Mouse (Mus musculus) hindbrain, embryonic 13.5 days (tissue): ENCODE measurements around the gene Smad6. TPM values are rescaled to one million over a fixed set of nuclear protein-coding genes. Genes with fewer than 3 reads are reported as not detected.

Experiments used
- ATAC-seq: fragments of 200-750 bp; cut with Nextera tagmentation; 2 replicates; pipeline ENCODE4 v1.8.0; 2017; ENCODE audit warnings: moderate TSS enrichment; ENCODE audit not compliant: low FRiP score
- H3K27ac ChIP-seq: fragments of 300-500 bp; sonication (generic); 2 replicates; pipeline ENCODE4 v1.5.1; 2015; ENCODE audit warnings: inconsistent platforms, mild to moderate bottlenecking, moderate library complexity
- H3K27me3 ChIP-seq: fragments of 300-500 bp; sonication (generic); 2 replicates; pipeline ENCODE4 v1.6.1; 2015; ENCODE audit warnings: mild to moderate bottlenecking, inconsistent platforms
- H3K36me3 ChIP-seq: fragments of 300-500 bp; sonication (generic); 2 replicates; pipeline ENCODE4 v1.6.1; 2015; ENCODE audit warnings: mild to moderate bottlenecking, inconsistent platforms
- H3K4me1 ChIP-seq: fragments of 300-500 bp; sonication (generic); replicated peaks from 2 replicates; pipeline ENCODE4 v1.6.1; 2015; ENCODE audit warnings: inconsistent platforms
- H3K4me2 ChIP-seq: fragments of 300-500 bp; sonication (generic); 2 replicates; pipeline ENCODE4 v1.6.1; 2015; ENCODE audit warnings: inconsistent platforms, mild to moderate bottlenecking, moderate library complexity
- H3K4me3 ChIP-seq: fragments of 300-500 bp; sonication (generic); 2 replicates; pipeline ENCODE4 v1.5.1; 2015; ENCODE audit warnings: mild to moderate bottlenecking, inconsistent platforms
- H3K9ac ChIP-seq: fragments of 300-500 bp; sonication (generic); 2 replicates; pipeline ENCODE4 v1.6.1; 2015; ENCODE audit warnings: mild to moderate bottlenecking, inconsistent platforms
- H3K9me3 ChIP-seq: fragments of 300-500 bp; sonication (generic); 2 replicates; pipeline ENCODE4 v1.6.1; 2016; ENCODE audit warnings: inconsistent platforms
- WGBS: fragments of 180-500 bp; shearing (Covaris S2); methylation state at CpG from one replicate; pipeline ENCODE4 v1.1.7; 2015; 5-methylcytosine and 5-hydroxymethylcytosine counted together
- polyA plus RNA-seq: library from polyadenylated mRNA; unstranded; fragments of >200 nt; fragmentation: Nextera tagmentation; extraction: Ambion mirVana; gene quantifications from 2 replicates; pipeline ENCODE4 v1.2.1, GENCODE M21; 2015

Gene Smad6
- polyA plus RNA-seq, 1 experiment from 2014 or later = 2.8 TPM

- Histone ChIP-seq H3K36me3 (no peaks in the 10 kb centered on the region), H3K4me1 (peaks cover 74% of the 10 kb centered on the region), H3K4me2 (peak overlapping the region; percentile 87), H3K9ac (peak overlapping the region; percentile 88), H3K27me3 (peaks cover 73% of the 10 kb centered on the region), H3K27ac (peak overlapping the region; percentile 82), H3K9me3 (no peaks in the 10 kb centered on the region), H3K4me3 (peak overlapping the region; percentile 59)
- no peak for ATAC-seq
- WGBS = 0% methylated on average over 86 of the region's 89 CpGs
These were observed 1.1 kb downstream of the Smad6 start for GRCm38 (mm10) chr9:64020606-64021318.

GRCm38 (mm10) chr9:64020171-64020605 is 1.7 kb downstream of the Smad6 start:
- Histone ChIP-seq H3K36me3 (no peaks in the 10 kb centered on the region), H3K27ac (peak overlapping the region; percentile 82), H3K27me3 (peaks cover 73% of the 10 kb centered on the region), H3K9me3 (no peaks in the 10 kb centered on the region), H3K9ac (peak overlapping the region; percentile 88), H3K4me1 (peaks cover 76% of the 10 kb centered on the region), H3K4me3 (peak overlapping the region; percentile 59), H3K4me2 (peak overlapping the region; percentile 87)
- no peak for ATAC-seq
- under 1% methylated on average over 50 of the region's 50 CpGs for WGBS

DNA sequence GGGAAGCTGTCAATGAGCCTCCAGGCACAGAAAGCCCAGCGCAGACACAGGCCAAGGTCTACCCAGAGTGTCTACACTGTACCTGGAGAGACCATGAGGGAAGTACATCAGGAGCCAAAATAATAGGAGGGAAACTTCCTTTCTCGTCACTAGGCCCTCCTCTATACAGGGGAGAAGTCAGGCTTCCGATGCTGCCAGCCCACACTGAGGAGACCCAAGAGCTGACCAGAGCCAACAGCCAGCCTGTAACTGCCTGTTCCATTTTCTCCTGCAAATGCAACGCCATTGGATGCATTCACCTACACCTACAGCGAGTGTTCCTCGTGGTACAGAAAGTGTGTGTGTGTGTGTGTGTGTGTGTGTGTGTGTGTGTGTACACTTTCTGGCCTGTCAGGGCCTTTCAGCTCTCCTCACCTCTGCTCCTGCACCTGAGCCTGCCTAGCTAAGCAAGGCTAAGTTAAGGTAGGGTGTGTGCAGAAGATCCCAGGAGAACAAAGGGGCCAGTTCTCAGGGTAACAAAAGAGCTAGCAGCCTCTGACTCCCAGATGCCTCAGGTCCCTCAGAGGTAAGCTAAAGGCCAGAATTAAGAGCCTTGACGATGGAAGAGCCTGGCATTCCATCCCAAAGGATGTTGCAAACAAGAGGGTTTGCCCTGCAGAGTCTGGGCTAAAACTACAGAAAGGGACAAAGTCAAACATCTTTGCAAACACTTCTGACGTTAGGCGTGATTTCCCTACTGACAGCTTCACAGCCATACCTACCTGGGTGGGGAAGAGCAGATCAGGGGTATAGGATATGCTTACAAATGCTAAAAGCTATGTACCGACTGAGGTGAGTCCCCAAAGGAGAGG is 2.6 kb downstream of the Smad6 start:
- H3K9ac ChIP-seq = peak overlapping the region; percentile 88
- WGBS = 7% methylated on average over 10 of the region's 10 CpGs

DNA sequence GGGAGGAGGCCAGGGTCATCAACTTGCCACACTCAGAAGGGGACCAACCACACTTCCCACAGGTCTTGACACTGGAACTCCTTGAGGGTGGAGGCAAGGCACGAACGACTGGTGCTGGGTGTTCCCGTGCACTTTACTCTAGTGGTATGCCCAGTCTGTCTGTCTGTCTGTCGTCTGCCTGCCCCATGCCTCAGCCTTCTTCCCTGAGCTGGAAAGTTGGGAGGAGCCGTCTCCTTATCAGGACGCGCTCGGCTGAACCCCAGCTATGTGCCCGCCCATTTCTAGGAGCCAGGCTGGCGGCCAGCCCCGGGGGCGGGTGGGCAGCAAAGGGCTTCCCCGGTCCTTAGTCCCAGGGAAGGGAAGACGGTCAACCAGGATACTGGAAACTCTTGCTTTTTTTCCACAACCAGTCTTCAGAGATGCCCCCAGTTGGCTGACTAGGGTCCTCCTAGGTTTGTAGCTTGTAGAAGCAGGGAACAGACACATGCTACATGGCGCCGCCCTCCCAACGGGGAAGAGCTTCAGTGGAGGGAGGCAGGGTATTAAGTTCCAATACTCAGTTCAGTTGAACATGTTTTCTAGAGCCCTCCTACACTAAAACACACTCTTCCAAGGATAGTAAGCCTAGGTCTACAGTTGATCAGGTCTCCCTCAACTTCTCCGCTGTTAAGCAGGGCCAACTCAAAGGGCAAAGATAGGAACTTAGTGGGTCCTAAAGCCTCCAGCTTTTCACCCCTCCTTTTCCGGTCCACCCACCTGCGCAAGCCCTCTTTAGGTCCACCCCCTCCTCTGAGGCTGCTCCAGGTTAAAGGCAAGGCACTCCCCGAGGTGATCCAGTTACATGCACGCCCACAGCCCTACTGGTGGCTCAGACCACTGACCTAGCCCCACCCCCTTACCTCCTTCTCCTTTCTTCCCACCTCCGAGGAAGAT is 3.7 kb downstream of the Smad6 start:
- Histone ChIP-seq H3K27me3 (peaks cover 61% of the 10 kb centered on the region), H3K4me3 (peak overlapping the region; percentile 59), H3K4me2 (peak overlapping the region; percentile 87), H3K27ac (no peak overlapping the region), H3K9ac (peak overlapping the region; percentile 61), H3K36me3 (no peaks in the 10 kb centered on the region), H3K9me3 (no peaks in the 10 kb centered on the region), H3K4me1 (peaks cover 74% of the 10 kb centered on the region)
- ATAC-seq = no peak
- 5% methylated on average over 23 of the region's 23 CpGs for WGBS

More for the DNA sequence above, 2.6 kb downstream of the Smad6 start:
- Histone ChIP-seq H3K36me3 (no peaks in the 10 kb centered on the region), H3K4me2 (peak overlapping the region; percentile 87), H3K4me3 (peak overlapping the region; percentile 59), H3K4me1 (peaks cover 76% of the 10 kb centered on the region), H3K9me3 (no peaks in the 10 kb centered on the region), H3K27me3 (peaks cover 72% of the 10 kb centered on the region), H3K27ac (no peak overlapping the region)
- ATAC-seq = no peak

DNA sequence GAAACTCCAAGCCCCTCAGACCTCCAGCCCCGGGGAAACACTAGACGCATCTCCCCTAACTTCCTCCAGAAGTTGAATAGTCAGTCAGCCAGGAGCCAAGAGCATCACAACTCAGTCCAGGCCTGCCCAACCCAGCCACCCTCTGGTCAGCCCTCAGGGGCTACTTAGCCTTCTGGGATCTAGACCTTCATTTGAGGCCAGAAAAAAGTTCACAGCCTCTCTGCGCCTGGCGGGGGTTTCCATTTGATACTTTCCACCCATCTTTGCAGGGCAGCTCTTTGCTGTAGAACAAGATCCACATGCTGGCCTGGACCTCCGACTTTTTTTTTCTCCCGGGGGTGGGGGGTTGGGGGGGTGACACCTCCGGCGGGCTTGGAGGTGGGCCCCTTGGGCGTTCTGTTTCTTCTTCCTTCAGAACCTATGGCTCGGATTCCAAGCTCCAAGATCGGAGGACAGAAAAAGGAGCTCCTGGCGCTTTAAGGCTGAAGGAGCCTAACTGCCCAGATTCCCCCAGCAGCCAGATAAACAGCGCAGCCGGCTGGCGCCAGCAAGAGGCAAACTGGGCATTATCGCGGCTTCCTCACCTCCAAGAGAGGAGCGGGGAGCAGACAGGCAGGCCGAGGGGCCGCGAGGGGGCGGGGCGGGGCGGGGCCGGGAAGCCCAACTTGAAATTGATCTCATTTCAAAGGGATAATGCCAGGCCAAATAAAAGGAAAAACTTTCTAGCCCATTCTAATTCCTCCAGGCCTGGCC is 5.0 kb downstream of the Smad6 start:
- H3K4me2 ChIP-seq = peak overlapping the region; percentile 87
- peaks cover 61% of the 10 kb centered on the region for H3K4me1 ChIP-seq
- peak overlapping the region; percentile 59 for H3K4me3 ChIP-seq
- ATAC-seq = no peak
- H3K36me3 ChIP-seq = 0 out of 2 replicates have a peak, but pooled peaks cover 4% of the 10 kb centered on the region
- peak overlapping the region; percentile 40 for H3K27ac ChIP-seq
- WGBS = 4% methylated on average over 25 of the region's 25 CpGs
- H3K27me3 ChIP-seq = peaks cover 51% of the 10 kb centered on the region
- peak overlapping the region; percentile 61 for H3K9ac ChIP-seq
- H3K9me3 ChIP-seq = no peaks in the 10 kb centered on the region

- ATAC-seq = no peak
- Histone ChIP-seq H3K27ac (no peak overlapping the region; the same call in 1 of the 2 replicates), H3K27me3 (peaks cover 43% of the 10 kb centered on the region), H3K9ac (no peak overlapping the region), H3K4me3 (no peak overlapping the region), H3K36me3 (peaks cover 11% of the 10 kb centered on the region), H3K4me1 (peaks cover 53% of the 10 kb centered on the region), H3K9me3 (peaks cover 5% of the 10 kb centered on the region; the same call in 1 of the 2 replicates), H3K4me2 (peak overlapping the region; percentile 87)
- WGBS = 35% methylated on average over 7 of the region's 7 CpGs
These were observed 5.8 kb downstream of the Smad6 start for GRCm38 (mm10) chr9:64016092-64016491.

- Histone ChIP-seq H3K36me3 (peaks cover 11% of the 10 kb centered on the region), H3K27ac (no peak overlapping the region), H3K4me2 (no peak overlapping the region), H3K27me3 (peaks cover 31% of the 10 kb centered on the region), H3K9me3 (peaks cover 5% of the 10 kb centered on the region; the same call in 1 of the 2 replicates), H3K4me1 (peaks cover 40% of the 10 kb centered on the region), H3K4me3 (no peak overlapping the region), H3K9ac (no peak overlapping the region)
- ATAC-seq = no peak
- WGBS = 82% methylated on average over 6 of the region's 6 CpGs
These were observed 7.1 kb downstream of the Smad6 start for GRCm38 (mm10) chr9:64014801-64015200.

DNA sequence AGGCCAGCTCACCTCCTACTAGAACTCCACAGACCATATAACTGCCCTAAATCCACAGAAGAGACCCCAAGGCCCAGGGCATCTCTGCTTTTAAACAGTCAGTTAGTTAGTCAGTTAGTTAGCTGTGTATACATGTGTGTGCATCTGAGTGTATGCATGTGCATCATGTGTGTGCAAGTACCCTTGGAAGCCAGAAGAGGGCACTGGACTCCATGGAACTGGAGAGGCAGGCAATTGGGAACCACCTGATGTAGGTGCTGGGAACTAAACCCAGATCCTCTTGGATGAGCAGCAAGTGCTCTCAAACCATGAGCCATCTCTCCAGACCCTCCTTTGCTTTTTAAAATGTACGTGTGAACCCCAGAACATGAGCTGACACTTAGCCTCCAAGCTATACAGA is 10.5 kb downstream of the Smad6 start:
- WGBS = 97% methylated on average over 1 of the region's 1 CpGs
- H3K4me3 ChIP-seq = no peak overlapping the region

GRCm38 (mm10) chr9:64002981-64003380 is 18.9 kb downstream of the Smad6 start:
- Histone ChIP-seq H3K27ac (no peak overlapping the region), H3K4me2 (no peak overlapping the region), H3K9ac (no peak overlapping the region), H3K27me3 (no peaks in the 10 kb centered on the region), H3K36me3 (no peaks in the 10 kb centered on the region), H3K9me3 (no peaks in the 10 kb centered on the region), H3K4me1 (peaks cover 30% of the 10 kb centered on the region), H3K4me3 (no peak overlapping the region)
- WGBS = 83% methylated on average over 7 of the region's 7 CpGs
- ATAC-seq = no peak

More for the DNA sequence above, 10.5 kb downstream of the Smad6 start:
- no peak overlapping the region for H3K4me2 ChIP-seq
- peaks cover 11% of the 10 kb centered on the region for H3K4me1 ChIP-seq
- peaks cover 5% of the 10 kb centered on the region; the same call in 1 of the 2 replicates for H3K9me3 ChIP-seq
- H3K27me3 ChIP-seq = 0 out of 2 replicates have a peak, but pooled peaks cover 3% of the 10 kb centered on the region
- no peak for ATAC-seq
- no peak overlapping the region for H3K9ac ChIP-seq
- no peak overlapping the region for H3K27ac ChIP-seq
- H3K36me3 ChIP-seq = peaks cover 11% of the 10 kb centered on the region

GRCm38 (mm10) chr9:64001081-64001480 is 20.8 kb downstream of the Smad6 start:
- Histone ChIP-seq H3K27me3 (no peaks in the 10 kb centered on the region), H3K9me3 (no peaks in the 10 kb centered on the region), H3K9ac (no peak overlapping the region), H3K4me3 (no peak overlapping the region), H3K4me1 (peaks cover 36% of the 10 kb centered on the region), H3K4me2 (no peak overlapping the region), H3K36me3 (no peaks in the 10 kb centered on the region), H3K27ac (no peak overlapping the region)
- WGBS = 81% methylated on average over 7 of the region's 7 CpGs
- ATAC-seq = no peak

- Histone ChIP-seq H3K27ac (no peak overlapping the region), H3K4me1 (peaks cover 36% of the 10 kb centered on the region), H3K4me2 (no peak overlapping the region), H3K36me3 (no peaks in the 10 kb centered on the region), H3K4me3 (no peak overlapping the region), H3K9ac (no peak overlapping the region), H3K9me3 (no peaks in the 10 kb centered on the region), H3K27me3 (no peaks in the 10 kb centered on the region)
- WGBS = 91% methylated on average over 5 of the region's 5 CpGs
- ATAC-seq = no peak
These were observed 21.8 kb downstream of the Smad6 start for GRCm38 (mm10) chr9:64000085-64000484.
